Mouse (Mus musculus): Measurements from ENCODE around the gene St5. TPM values are rescaled to one million over a fixed set of nuclear protein-coding genes. Genes with fewer than 3 reads are reported as not detected.

Gene St5
- polyA plus RNA-seq (2015; fragmentation: Illumina TruSeq; extraction: RNeasy Lipid Tissue Mini Kit (QIAGEN cat#74804); ENCODE audit: insufficient read depth, low replicate concordance), result 36.0 TPM

DNA sequence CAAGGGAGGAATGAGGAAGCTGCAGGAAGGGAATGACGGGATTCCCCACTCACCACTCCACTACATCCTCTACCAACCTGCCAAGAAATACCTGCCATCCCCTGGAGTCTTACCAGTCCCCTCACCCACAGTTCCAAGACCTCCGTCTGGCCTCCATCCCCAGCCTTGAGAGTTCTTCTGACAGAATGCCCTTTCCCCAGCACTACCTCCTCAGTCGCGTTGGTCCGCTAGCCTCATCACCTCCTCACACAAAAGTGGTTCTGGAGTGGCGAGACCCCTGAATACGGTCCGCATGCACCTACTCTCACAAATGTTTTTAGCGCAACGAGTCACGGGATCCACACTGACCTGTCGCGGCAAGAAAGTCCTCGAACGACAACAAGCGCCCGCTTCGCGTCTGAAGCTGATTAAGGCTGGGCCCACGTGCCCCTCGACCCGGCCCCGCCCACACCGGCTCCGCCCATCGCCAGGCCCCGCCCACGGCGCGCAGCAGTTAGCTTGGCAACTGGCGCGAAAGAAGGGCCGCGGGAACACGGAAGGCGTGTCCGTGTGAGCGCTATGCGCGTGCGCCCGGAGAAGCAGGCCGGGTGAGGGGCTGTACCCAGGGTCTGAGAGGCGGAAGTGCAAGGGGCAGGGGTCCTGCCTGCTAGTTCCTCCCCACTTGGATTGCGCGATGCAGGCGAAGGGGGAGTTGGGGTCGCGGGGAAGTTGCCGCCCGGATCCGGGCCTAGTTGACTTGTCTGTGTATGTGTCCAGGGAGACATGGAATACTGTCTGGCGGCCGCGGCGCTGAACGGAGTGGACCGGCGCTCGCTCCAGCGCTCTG is at the start of gene St5, which contains the start of gene Akip1:
Gene St5, minus strand, starts transcription at position 416 of the 826 bp plus-strand sequence.
Gene Akip1, plus strand, starts transcription at position 501 of the 826 bp plus-strand sequence.

DNA sequence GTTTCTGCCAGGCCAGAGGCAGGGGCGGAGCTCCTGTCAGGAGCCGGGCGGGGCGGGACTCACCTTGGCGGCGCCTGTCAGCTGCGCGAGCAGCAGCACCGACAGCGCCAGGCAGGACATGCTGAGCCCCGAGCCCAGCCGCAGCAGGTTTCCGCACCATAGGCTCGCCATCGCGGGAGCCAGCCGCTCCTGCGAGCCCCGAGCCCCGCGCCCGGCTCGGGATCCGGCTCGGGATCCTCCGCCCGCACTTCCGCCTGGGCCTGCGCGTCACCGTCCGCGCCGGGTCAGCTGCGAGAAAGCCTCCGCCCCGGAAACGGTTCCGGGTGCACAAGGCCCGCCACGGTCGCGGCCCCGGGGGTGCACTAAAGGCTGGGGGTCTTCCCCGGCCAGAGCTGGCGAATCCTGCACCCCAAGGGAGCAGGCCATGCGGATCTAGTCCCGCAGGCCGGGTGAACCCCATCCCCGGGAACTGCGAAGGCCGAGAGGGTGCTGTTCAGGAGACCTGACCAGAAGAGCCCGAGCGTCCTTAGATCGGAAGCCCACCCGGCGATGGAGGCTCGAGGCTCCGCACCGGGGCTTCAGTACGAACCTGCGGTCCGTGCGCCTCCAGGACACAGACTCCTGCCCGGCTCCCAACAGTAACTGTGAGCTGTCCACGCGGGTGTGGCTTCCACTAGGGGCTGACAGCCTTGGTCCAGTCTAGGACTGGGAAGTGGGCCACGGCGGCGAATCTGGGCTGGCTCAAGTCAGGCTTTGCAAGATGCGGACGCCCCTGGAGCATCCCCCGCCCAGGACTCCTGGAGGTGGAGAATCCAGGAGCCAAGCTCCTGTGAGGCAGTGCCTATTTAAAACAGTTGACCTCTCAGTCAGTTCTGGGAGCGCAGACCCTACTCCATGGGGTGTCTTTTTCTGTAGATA is 48.9 kb upstream of the St5 start, which contains the start of gene Tmem9b:
Gene Tmem9b, minus strand, starts transcription at position 868 of the 918 bp plus-strand sequence.

DNA sequence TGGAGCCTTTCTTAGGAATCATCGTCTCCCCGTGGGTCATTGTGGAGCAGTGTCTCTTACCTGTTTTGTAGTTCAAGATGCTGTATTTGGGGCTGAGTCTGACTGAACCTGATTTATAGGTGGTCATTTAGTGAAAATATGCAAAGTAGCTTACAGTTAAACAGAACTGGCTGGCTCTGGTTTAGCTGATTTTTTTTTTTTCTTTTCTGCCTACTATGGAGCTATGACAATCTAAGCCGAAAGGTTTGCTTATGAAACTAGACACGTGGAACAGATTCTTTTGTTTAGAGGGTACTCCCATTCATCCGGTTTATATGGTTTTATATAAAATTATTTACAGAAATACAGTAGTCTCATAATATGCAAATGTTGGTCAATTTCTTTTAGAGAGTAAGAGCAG is 28.2 kb upstream of the St5 start, which contains the start of gene Ascl3:
Gene Ascl3, minus strand, starts transcription at position 101 of the 400 bp plus-strand sequence.

DNA sequence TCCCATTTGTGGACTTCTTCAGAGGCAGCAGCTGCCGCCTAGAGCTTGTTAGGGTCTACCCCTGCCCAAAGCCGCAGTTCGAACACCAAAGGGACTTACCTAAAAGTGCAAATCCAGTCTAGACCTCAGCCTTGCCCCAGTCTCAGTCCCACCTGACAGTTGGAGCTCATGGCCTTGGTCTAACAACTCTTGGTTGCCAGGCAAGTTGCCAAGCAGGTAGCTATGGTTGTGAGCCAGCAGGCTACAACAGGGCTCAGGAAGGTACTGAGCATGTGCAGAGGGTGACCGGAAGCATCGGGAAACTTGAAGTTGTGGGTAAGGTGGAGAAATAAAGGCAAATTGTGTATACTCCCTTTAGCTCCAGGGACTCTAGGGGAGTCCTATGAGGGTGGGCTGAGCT is 20.3 kb upstream of the St5 start, which contains the start of gene BC051019:
Gene BC051019, minus strand, starts transcription at position 154 of the 400 bp plus-strand sequence.

DNA sequence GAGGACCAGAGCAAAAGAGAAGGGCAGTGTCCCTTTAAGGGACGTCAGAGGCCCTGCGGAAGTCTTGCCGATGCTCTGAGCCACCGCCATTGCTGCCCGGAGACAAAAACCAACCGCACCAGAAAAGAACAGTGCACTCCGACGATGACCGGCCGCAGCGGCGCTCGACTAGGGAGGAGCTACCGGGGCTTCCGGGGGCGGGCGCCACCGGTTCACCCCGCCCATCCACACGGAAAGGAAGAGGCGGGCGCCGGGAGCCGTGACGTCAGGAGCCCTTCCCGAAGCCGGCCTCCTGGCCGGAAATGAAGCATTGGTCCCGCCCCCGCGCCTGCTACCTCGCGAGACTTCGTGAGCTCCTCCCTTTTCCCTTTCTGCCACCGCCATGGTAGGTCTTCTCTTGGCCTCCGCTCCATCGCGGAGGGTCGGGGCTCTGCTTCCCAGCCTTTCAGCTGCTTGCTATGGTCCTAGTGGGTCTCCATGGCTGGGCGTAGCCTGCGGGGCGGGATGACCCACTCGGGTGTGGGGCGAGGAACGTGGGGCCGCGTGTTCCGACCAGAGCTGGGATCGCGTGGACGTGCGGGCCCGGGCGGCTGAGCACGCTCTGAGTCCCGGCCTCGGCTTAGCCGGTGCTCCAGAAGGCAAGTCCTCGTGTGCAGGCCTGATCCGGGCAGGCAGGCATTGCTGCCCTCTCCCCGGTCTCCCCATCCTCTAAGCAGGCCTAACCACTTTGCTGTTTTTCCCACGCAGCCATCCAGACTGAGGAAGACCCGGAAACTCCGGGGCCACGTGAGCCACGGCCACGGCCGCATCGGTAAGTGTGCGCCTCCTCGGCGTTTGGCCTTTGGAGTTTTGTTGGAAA is 184.3 kb downstream of the St5 start, which contains the start of gene Rpl27a:
Gene Rpl27a, plus strand, starts transcription at position 310 of the 859 bp plus-strand sequence.

DNA sequence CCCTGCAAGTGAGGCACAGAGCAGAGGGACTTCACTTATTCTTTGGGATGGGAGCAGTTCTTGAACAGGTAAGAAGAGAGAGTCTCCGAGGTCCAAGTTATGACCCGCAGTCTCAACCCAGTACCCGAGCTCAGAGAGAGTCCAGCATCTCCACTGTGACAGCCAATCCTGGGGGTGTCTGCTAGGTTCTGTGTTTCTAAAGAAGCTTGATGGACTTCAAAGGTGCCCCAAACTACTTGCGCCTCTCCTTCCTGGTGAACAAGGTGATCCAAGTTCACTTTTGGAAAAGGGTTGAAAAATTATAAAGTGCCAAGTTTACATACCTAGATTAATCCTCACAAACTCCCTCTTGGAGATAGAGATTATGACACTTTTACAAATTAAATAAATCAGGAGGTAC is 195.4 kb downstream of the St5 start, which contains the start of gene Trim66:
Gene Trim66, minus strand, starts transcription at position 101 of the 400 bp plus-strand sequence.

Other genes starting within 250 kb of the St5 start
- gene Trim66, start 195.5 kb downstream of the St5 start, polyA plus RNA-seq (2015; fragmentation: Illumina TruSeq; extraction: RNeasy Lipid Tissue Mini Kit (QIAGEN cat#74804); ENCODE audit: insufficient read depth, low replicate concordance), result 0.04 TPM
- 813 TPM for gene Rpl27a, start 184.5 kb downstream of the St5 start, polyA plus RNA-seq (2015; fragmentation: Illumina TruSeq; extraction: RNeasy Lipid Tissue Mini Kit (QIAGEN cat#74804); ENCODE audit: insufficient read depth, low replicate concordance)
- 19.3 TPM for gene Akip1, start 85 bp upstream of the St5 start, polyA plus RNA-seq (2015; fragmentation: Illumina TruSeq; extraction: RNeasy Lipid Tissue Mini Kit (QIAGEN cat#74804); ENCODE audit: insufficient read depth, low replicate concordance)
- 0.14 TPM for gene BC051019, start 20.2 kb upstream of the St5 start, polyA plus RNA-seq (2015; fragmentation: Illumina TruSeq; extraction: RNeasy Lipid Tissue Mini Kit (QIAGEN cat#74804); ENCODE audit: insufficient read depth, low replicate concordance)
- gene Ascl3, start 28.1 kb upstream of the St5 start, polyA plus RNA-seq (2015; fragmentation: Illumina TruSeq; extraction: RNeasy Lipid Tissue Mini Kit (QIAGEN cat#74804); ENCODE audit: insufficient read depth, low replicate concordance), result not detected
- gene Tmem9b, start 49.3 kb upstream of the St5 start, polyA plus RNA-seq (2015; fragmentation: Illumina TruSeq; extraction: RNeasy Lipid Tissue Mini Kit (QIAGEN cat#74804); ENCODE audit: insufficient read depth, low replicate concordance), result 60.7 TPM
- 0.57 TPM for gene Nrip3, start 78.4 kb upstream of the St5 start, polyA plus RNA-seq (2015; fragmentation: Illumina TruSeq; extraction: RNeasy Lipid Tissue Mini Kit (QIAGEN cat#74804); ENCODE audit: insufficient read depth, low replicate concordance)
- 0.26 TPM for gene Scube2, start 162.1 kb upstream of the St5 start, polyA plus RNA-seq (2015; fragmentation: Illumina TruSeq; extraction: RNeasy Lipid Tissue Mini Kit (QIAGEN cat#74804); ENCODE audit: insufficient read depth, low replicate concordance)